Mouse (Mus musculus): Measurements from ENCODE around the gene Mafg.

DNA sequence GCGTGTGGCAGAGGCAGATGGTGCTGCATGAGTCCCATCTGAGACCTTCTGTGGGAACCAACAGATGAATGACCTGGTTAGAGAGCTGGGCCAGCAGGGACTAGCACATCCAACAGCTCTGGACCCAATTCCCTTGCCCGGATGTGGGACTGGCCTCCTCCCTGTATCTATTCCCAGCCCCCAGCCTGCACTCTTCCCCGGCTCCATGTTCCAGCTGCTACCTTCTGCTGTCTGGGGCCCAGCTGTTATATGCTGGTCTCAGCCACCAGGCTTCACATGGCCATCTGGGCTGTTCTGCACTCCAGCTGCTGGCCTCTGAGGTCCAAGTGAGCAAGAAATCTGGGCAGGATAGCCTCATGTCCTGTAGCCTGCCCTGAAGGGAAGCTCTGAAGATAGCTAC is 32.0 kb upstream of the Mafg start:
- TF ChIP-seq POLR2A (IDR thresholded peaks at IDR 0.05; ENCODE audit: borderline replicate concordance, control insufficient read depth, low read depth, low read length) (no peak), CTCF (IDR thresholded peaks at IDR 0.05; ENCODE audit: control insufficient read depth, insufficient read depth, low read length) (no peak)

Measured in bone marrow, adult 2 months (tissue).